Mouse (Mus musculus) testis, adult 2 months (tissue): Measurements from ENCODE around the gene Fgfr4. TPM values are rescaled to one million over a fixed set of nuclear protein-coding genes. Genes with fewer than 3 reads are reported as not detected.

ENCODE experiments used
- H3K27ac ChIP-seq: fragments of 200-500 bp; 2 replicates; pipeline ENCODE4 v1.5.1; 2012; ENCODE audit warnings: low read depth, low read length; ENCODE audit not compliant: control insufficient read depth, insufficient read depth
- H3K27me3 ChIP-seq: fragments of 200-500 bp; 2 replicates; pipeline ENCODE4 v1.6.1; 2012; ENCODE audit warnings: mild to moderate bottlenecking, low read length, moderate library complexity; ENCODE audit not compliant: control insufficient read depth, insufficient read depth
- H3K36me3 ChIP-seq: fragments of 200-500 bp; 2 replicates; pipeline ENCODE4 v1.6.1; 2012; ENCODE audit warnings: mild to moderate bottlenecking, low read length; ENCODE audit not compliant: control insufficient read depth, insufficient read depth
- H3K4me1 ChIP-seq: fragments of 200-500 bp; 2 replicates; pipeline ENCODE4 v1.6.1; 2012; ENCODE audit warnings: low read length; ENCODE audit not compliant: control insufficient read depth, insufficient read depth
- H3K4me3 ChIP-seq: fragments of 200-500 bp; 2 replicates; pipeline ENCODE4 v1.5.1; 2012; ENCODE audit warnings: low read depth, mild to moderate bottlenecking, low read length, moderate library complexity, mixed read lengths; ENCODE audit not compliant: control insufficient read depth
- CTCF ChIP-seq: fragments of 200-500 bp; IDR thresholded peaks from 2 replicates; pipeline ENCODE4 v1.5.1; 2012; ENCODE audit warnings: low read depth, mild to moderate bottlenecking, inconsistent platforms, low read length, moderate library complexity; ENCODE audit not compliant: control insufficient read depth, insufficient read depth, insufficient replicate concordance
- POLR2A ChIP-seq: fragments of 200-500 bp; IDR thresholded peaks from 2 replicates; pipeline ENCODE4 v1.6.1; 2012; ENCODE audit warnings: low read depth, mild to moderate bottlenecking, inconsistent platforms, low read length, moderate library complexity; ENCODE audit not compliant: control insufficient read depth
- polyA plus RNA-seq: library from polyadenylated mRNA; depleted of rRNA; stranded (reverse); fragments of >200 nt; gene quantifications from 2 replicates; pipeline ENCODE4 v1.2.3, GENCODE M21; 2012

Fgfr4 gene
- polyA plus RNA-seq, 1 experiment: 3.0 TPM

DNA sequence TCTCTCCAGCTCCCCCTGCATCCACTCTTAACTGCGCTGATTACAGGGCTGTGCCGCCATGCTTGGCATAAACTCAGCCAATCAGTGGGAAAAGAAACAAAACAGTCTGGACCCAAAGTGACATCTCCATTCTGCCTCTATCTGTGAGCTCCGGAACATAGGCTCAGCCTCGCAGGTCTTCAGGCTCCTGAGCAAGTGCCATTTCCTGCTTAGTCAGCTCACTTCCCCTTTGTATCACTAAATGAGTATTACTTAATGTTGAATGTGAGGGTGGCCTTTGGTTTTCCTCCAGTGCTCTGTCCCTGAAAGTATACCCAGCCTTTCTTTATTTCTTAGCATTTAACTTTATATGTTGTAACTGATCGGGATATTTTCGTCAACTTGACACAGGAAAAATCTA is 27.5 kb upstream of the Fgfr4 start:
- TF ChIP-seq POLR2A (no peak), CTCF (no peak)
- no peaks in the 10 kb centered on the region for H3K27me3 ChIP-seq
- no peak overlapping the region for H3K27ac ChIP-seq
- H3K4me1 ChIP-seq: no peaks in the 10 kb centered on the region
- no peak overlapping the region for H3K4me3 ChIP-seq
- H3K36me3 ChIP-seq: peaks cover 7% of the 10 kb centered on the region

DNA sequence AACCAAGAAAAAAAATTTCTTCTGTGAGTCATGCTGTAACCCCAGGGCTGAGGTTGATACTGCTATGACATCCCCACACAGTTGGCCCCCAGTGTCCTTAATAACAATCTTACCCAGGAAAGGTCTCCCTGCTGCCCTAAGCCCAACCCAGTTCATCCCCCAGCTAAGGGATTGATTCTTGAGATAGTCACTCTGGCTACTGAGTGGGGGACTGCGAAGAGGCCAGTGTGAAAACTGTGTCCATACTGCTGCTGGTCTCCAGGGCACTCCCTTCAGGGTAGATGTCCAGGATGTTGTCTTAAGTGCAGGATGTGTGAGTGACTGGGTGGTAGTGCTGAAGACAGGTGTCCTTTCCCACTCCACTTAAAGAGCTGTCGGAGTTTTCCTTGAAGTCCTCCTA is 19.0 kb upstream of the Fgfr4 start, which contains the start of gene Gm17617:
Gm17617 (minus strand) TSS at position 101 of the 400 bp plus-strand sequence.
- peak within 1 kb of the TSS; percentile 13; the same call in 1 of the 2 replicates for H3K4me3 ChIP-seq
- H3K36me3 ChIP-seq: peaks cover 1% of the 10 kb centered on the region
- no peak within 1 kb of the TSS for H3K27ac ChIP-seq
- H3K27me3 ChIP-seq: no peaks in the 10 kb centered on the region
- TF ChIP-seq CTCF (no peak), POLR2A (no peak)
- no peaks in the 10 kb centered on the region for H3K4me1 ChIP-seq

DNA sequence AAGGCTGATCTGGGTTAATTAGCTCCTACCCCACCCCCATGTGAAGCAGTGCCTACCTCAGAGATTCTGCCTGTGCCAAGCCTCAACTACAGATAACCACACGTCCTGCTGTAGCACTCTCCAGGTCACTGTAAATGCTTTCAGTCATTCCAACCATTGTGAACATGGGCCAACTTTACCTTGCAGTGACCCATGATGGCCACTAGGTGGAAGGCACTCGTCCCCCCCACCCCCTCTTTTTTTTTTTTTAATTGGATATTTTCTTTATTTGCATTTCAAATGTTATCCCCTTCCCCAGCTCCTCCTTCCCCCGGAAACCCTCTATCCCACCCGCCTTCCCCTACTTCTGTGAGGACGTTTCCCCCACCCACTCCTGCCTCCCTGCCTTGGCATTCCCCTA is 17.1 kb upstream of the Fgfr4 start:
- H3K4me1 ChIP-seq: no peaks in the 10 kb centered on the region
- H3K27me3 ChIP-seq: no peaks in the 10 kb centered on the region
- no peak for TF ChIP-seq POLR2A
- TF ChIP-seq CTCF: peak; percentile 39; the same call in 1 of the 2 replicates
- H3K4me3 ChIP-seq: no peak overlapping the region
- no peak overlapping the region for H3K27ac ChIP-seq
- H3K36me3 ChIP-seq: peaks cover 1% of the 10 kb centered on the region

DNA sequence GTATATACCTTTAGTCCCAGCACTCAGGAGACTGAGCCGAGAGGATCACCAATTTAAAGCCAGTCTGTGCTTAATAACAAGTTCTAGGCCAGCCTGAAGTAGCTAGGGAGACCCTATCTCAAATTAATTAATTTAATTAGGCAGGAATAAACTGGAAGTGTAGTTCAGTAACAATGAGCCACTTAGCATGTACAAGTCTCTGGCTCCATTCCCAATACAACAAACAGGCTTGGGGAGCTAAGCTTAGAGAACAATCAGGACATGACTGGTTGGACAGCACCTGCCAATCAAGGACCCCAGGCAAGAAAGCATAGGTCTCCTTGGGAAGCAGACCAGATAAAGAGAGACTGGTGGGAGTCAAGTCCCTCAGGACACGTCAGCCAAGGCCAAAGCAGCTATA is 12.2 kb upstream of the Fgfr4 start:
- Histone ChIP-seq H3K4me1 (no peaks in the 10 kb centered on the region), H3K36me3 (no peaks in the 10 kb centered on the region), H3K27me3 (no peaks in the 10 kb centered on the region), H3K4me3 (no peak overlapping the region), H3K27ac (no peak overlapping the region)
- no peak for TF ChIP-seq CTCF
- TF ChIP-seq POLR2A: no peak

DNA sequence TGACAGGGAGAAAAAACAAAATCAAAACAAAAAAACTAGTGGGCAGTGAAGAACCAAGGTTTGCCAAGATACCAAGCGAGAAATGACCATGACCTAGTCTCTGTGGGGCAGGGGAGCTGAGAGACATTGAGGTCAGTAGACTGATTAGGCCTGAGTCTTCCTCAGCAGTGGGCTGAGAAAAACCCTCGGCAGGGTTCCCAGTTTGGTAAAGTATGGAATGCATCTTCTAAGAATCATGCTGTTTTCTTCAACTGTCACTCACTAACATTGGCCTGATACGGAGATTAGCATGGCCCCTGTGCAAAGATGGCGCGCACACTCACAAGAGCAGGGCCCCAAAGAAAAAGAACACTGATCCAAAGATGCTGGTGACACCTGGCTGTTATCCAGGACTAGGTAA is 1.5 kb downstream of the Fgfr4 start:
- Histone ChIP-seq H3K4me1 (peaks cover 10% of the 10 kb centered on the region), H3K27me3 (no peaks in the 10 kb centered on the region), H3K4me3 (no peak overlapping the region), H3K36me3 (no peaks in the 10 kb centered on the region), H3K27ac (no peak overlapping the region)
- TF ChIP-seq CTCF: no peak
- no peak for TF ChIP-seq POLR2A

DNA sequence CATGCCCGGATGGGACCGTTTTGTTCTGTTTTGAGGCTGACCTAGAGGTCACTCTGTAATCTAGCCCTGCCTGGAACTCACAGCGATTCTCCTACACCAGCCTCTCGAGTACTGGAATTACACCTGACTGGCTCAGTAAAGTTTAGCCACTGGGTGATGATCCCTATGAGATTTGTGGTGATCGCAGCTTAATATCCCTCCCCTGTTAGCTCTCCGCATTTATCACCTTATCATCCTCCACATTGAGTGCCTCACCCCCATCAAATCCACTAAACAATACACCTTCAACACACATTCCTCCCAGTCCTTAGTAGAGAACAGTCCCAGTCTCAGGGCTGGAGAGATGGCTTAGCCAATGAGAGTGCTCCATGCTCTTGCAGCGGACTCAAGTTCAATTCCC is 9.9 kb downstream of the Fgfr4 start:
- Histone ChIP-seq H3K4me3 (no peak overlapping the region), H3K27ac (no peak overlapping the region), H3K27me3 (no peaks in the 10 kb centered on the region), H3K4me1 (peaks cover 23% of the 10 kb centered on the region), H3K36me3 (no peaks in the 10 kb centered on the region)
- TF ChIP-seq CTCF: no peak
- TF ChIP-seq POLR2A: no peak

DNA sequence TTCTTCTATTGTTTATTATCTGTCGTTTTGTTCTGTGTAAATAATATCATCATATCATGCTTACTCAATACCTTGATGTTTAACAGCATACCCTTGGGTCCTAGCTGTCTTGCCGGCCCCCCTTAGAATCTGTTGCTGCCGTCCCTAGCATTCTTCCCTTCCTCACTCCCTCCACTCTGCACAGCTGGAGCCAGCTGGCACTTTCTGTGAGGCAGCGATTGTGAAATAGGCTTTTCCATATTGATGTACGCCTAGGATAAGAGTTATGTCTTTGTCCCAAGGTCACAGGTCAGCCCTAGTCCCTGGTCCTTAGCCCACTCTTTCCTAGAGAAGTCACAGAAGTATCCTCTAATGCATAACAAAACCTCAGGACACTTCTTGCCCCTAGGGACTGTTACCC is 11.1 kb downstream of the Fgfr4 start:
- Histone ChIP-seq H3K27me3 (no peaks in the 10 kb centered on the region), H3K4me3 (no peak overlapping the region), H3K27ac (no peak overlapping the region), H3K36me3 (no peaks in the 10 kb centered on the region), H3K4me1 (peaks cover 26% of the 10 kb centered on the region)
- TF ChIP-seq POLR2A: no peak
- no peak for TF ChIP-seq CTCF

DNA sequence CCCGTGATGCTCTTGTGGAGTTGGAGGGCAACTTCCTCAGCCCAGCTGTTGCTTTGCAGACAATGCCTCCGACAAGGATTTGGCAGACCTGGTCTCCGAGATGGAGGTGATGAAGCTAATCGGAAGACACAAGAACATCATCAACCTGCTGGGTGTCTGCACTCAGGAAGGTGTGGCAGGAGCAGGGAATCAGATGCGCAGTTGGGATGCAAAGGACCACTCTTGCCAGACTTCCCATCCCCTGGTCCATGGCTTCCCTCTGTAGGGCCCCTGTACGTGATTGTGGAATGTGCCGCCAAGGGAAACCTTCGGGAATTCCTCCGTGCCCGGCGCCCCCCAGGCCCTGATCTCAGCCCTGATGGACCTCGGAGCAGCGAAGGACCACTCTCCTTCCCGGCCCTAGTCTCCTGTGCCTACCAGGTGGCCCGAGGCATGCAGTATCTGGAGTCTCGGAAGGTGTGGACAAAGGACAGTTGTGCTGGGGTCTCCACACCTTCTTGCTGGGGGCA is 13.4 kb downstream of the Fgfr4 start:
- no peaks in the 10 kb centered on the region for H3K27me3 ChIP-seq
- peaks cover 22% of the 10 kb centered on the region for H3K4me1 ChIP-seq
- H3K36me3 ChIP-seq: no peaks in the 10 kb centered on the region
- TF ChIP-seq CTCF (no peak), POLR2A (no peak)
- H3K27ac ChIP-seq: no peak overlapping the region
- H3K4me3 ChIP-seq: no peak overlapping the region
